Mouse (Mus musculus) forelimb bud, embryonic 11.5 days (tissue): ENCODE measurements around the gene Atg4a-ps.
A peak's percentile ranks its signal among the peaks of the same experiment; 100 is the strongest.
"Not testable (repeated sequence)": the region's sequence is repeated elsewhere in the genome, so short reads cannot be mapped to it uniquely, and the experiment has no call there.

ENCODE experiments used
- DNase-seq: peaks from one replicate; pipeline ENCODE4 v3.0.0-alpha.2; 2012; ENCODE audit warnings: low read depth, low spot score

Atg4a-ps gene

DNA sequence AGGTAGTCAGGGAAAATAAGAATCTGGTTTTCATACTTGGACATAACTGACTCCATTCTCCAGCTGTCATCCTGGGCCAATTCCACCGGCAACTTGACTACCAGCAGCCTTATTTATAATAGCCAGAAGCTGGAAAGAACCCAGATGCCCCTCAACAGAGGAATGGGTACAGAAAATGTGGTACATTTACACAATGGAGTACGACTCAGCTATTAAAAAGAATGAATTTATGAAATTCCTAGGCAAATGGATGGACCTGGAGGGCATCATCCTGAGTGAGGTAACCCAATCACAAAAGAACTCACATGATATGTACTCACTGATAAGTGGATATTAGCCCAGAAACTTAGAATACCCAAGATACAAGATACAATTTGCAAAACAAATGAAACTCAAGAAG lies at the start of gene Atg4a-ps:
Gene Atg4a-ps (minus strand): TSS at position 101 of the 400 bp plus-strand sequence.
- DNase-seq: not testable (repeated sequence)

DNA sequence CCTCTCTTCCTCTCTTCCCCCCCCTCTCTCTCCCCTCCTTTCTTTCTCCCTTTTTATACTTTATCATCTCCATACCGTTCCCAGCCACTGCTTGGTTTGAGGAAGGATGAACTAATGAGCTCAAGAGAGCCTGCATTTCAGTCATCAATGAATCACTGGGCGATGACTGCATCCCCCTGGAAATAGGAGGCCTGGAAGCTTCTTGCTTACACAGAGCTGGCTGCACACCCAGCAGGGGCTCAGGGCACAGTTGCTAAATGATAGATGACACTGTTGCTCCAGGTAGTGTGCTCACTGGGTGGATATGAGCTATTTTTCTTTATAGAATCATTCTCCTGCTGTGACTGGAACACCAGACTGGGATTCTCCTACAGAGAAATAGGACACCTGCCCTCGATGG lies 49.7 kb upstream of the Atg4a-ps start:
- DNase-seq: no peak

DNA sequence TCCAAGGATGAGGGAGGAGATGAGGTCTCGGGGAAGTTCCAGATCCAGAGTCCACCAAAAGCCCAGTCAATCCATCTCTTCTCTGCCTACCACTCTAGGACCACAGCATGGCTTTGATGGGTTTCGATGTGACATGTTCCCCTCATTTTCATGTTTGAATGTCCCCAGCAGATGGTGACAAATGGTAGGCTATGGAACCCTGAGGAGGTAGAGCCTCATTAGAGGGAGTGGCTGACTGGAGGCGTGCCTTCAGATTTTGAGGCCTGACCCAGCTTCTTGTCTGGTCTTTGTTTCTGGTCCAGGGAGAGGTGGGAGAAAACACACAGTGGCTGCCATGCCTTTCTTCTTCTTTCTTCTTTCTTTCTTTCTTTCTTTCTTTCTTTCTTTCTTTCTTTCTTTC lies 44.6 kb upstream of the Atg4a-ps start:
- no peak for DNase-seq

DNA sequence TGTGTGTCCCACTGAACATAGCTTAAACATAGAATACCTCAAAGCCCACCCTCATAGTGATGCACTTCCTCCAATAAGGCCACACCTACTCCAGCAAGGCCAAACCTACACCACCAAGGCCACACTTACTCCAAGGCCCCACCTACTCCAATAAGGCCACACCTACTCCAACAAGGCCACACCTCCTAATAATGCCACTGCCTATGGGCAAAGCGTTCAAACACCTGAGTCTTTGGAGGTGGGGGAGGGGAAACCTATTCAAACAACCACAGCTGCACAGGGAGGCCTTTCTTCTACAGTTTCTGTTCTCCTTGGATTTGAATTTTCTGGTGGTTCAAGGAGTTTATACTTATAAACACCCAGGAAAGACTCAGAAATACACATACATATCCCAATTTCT lies 43.2 kb upstream of the Atg4a-ps start:
- no peak for DNase-seq

DNA sequence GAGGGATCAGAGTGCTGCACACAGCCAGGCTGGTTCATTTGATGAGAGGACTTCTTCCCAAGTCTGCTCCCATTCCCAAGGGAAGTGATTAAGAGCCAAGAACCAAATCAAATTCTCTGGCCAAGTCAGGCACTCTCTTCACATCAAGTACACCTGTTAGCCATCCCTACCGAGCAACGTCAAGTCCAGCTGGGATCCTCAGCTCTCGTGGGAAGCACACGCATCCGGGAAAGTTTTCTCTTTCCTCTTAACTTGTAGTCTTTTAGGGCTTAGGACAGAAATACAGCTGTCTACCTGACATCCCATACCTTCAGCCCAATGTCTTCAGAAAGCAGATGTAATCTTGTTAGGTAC lies 38.1 kb upstream of the Atg4a-ps start:
- peak; percentile 2 for DNase-seq

DNA sequence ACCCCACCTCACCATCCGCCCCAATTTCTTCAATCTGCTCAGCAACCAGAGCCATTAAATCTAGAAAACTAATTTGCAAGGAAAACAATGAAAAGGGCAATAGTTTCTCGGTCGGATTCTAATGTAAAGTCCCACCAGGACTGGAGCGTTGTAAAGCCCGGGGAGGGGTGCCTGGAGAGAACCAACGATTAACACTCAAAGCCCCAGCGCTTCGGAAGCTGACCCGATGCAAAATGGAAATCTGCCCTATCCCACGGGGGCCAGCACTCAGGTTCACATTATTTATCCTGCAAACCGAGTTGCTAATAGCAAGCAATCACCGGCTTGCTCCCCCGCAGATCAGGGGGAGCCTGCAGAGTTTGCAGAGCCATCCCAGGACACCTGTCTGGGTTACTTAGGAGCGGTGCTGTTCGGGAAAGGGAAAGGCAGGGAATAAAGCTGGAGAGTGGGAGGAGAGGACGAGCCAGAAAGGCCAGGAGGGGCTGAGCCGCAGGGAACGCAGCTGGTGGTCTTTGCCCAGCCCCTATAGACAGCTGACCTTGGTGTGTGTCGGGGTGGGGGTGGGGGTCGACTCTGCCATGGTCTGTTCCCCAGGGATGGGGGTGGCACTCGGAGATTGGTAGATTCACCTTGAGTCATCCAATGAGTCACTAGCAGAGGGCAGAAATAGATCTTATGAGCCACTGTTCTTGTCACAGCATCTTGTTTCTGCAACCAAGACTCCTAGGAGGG lies 37.5 kb upstream of the Atg4a-ps start:
- peak; percentile 12 for DNase-seq

DNA sequence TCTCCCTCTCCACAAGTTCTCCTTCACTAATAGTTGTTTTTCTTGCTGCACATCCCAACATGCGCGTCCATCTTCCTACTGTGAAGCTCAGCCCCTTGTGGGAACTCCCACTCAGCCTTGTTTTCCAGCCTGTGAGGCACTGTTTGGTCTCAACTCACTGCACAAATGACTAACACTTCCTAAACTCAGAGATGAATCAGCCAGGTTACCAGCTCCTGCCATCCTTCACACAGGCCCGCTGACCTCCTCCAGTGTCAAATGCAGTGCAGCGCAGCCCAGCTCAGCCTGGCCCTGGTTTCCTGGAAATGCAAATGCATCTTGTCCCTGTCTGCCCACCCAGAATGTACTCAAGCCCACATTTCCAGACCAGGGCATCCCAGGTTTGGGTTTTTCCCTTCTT lies 36.6 kb upstream of the Atg4a-ps start:
- no peak for DNase-seq

DNA sequence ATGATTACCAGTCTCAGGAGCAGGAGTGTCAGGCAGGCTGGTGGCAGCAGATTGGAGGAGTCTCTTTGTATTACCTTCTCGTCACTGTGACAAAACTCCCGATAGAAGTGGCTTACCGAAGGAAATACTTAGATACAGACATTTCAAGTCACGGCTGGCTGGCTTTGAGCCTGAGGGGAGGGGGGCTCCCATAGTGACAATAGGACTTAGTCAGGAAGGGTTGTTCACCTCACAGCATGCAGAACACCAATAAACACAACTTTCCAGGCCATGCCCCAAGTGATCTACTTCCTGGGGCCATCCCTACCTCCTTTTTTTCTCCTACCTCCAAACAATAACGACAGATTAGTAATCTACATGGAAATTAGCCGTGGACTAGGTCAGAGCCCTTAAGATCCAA lies 32.9 kb upstream of the Atg4a-ps start:
- DNase-seq: no peak

DNA sequence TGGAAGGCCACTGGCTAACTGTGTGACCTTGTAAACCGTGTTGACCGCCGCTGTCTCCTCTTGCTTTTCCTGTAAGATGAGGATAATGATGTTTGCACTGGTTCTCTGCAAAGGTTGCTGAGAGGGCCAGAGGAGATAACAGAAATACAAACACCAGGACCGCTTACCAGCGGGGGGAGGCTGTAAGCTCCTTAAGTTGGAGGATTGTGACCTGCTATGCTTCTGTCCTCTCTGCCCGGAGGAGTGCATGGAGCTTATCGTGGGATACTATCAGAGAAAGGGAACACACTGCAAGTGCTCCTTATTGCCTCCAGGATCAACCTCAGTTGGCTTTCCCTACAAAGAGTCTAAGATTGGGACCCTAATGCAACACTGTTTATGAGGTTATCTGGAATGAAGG lies 26.8 kb upstream of the Atg4a-ps start:
- DNase-seq: no peak

DNA sequence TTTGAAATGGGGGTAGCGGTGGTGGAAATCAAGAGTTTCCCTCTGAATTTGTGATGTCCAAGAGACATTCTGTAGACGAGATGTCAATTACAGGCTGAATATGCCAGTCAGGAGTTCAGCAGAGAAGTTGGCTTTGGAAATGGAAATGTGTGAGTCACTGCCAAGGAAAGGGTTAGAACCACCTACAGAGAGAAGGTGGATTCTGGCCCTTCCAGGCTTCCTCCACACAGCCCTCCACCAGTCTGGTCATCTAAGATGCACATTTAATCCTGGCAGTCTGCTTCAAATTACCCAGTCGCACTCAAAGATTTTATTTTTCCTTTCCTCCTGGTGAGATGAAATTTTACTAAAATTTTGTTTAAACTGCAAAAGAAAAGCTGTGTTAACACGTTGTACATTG lies 26.2 kb upstream of the Atg4a-ps start:
- no peak for DNase-seq

DNA sequence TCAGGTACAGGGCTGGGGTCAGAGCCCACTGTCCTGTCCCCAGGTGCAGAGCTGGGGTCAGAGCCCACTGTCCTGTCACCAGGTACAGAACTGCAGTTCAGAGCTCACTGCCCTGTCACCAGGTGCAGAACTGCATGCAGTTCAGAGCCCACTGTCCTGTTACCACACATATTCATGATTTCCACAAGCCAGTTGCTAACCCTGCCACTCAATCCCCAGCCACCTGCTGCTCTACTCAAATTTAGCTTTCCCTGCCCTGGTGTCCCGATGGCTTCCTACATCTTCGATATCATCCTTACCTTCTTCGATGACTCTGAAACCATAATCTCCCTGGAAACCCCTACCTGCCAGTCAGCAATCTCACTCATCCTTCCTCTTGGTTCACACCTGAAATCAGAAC lies 17.5 kb upstream of the Atg4a-ps start:
- DNase-seq: no peak

DNA sequence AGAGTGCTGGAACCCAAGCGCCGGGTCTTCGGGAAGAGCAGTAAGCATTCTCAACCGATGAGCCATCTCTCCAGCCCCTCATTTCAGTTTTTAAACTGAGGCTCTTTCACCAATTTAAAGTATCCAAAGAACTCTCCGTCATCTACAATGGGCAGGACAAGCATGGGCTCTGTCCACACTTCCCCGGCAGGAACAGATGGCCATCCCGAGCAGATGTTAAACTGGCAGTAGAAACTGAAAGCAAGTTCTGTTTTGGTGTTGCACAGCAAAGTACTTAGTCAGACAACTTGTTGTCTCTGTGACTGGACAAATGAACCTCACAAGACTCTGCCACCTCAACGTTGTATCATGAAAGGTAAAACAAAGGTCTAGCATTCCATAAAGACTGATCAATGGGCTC lies 15.8 kb upstream of the Atg4a-ps start:
- DNase-seq: no peak

DNA sequence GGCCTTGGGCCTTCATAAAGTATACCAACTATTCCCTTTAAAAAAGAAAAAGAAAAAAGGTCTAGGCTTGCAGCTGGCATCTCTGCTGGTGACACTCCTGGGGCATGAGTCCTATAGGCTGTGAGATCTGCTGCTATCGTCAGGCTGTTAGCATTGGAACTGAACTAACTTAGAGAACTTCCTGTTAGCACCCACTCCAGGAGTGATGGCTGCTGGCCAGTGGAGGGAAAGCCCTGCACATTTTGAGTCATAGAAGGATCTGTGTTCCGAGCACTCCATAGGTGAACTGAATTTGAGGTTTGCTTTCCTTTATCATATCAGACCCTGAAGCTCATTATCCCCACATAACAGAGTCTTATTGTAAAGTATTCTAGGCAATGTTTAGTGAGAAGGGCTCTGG lies 14.1 kb upstream of the Atg4a-ps start:
- no peak for DNase-seq

DNA sequence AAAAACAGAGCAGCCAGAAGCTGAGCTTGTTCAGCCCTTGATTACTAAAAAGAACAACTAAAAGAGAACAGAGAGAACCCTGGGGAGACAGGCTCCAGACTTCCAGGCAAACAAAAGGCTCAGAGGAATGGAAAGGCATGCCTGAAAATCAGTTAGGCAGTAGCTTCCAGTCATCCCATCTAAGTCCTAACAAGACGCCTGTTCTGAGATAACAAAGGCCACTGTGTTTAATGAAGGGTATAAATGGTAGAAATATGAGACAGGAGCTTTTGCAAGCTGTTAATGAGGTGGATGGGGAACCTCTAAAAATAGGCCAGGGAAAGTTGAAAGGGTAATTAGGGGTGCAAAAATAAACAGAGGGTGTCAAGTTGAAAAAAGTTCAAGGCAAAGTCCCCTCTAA lies 4.5 kb upstream of the Atg4a-ps start:
- DNase-seq: no peak

DNA sequence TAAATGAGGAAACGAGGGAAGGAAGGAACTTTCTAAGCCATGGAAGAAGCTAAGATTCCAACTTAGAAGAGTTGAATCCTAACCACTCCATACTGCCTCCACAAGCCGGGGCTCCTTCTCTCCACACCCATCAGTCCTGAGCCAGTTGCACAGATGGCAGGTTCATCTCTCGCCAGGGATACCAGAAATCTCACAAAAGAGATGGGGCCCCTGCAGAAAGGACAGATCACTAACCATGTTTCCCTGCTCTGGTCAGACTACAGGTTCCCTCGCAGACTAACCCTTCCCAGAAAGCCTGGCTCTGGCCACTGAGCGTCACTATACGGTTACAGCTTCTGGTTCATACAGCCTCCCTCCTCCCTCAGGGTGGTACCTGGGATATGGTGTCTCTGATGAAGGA lies 3.8 kb upstream of the Atg4a-ps start:
- no peak for DNase-seq

DNA sequence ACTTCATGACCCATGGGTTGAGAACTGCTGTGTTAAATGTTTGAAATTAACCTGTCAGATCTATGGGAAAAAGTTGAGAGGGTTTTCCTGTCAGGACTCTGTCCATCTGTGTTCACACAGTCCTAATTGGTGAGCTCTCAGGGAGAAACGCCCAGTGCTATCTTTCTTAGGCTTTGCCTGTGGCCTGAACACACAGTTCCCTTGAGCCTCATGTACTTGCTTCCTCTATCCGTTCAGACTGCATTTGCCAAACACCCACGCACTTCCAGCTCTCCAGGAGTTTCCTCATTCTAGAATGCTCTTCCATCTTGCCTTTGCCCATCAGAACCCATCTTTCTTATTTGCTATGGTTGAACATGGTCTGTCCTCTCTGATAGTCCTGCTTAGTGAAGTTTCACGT lies 2.6 kb upstream of the Atg4a-ps start:
- DNase-seq: no peak

DNA sequence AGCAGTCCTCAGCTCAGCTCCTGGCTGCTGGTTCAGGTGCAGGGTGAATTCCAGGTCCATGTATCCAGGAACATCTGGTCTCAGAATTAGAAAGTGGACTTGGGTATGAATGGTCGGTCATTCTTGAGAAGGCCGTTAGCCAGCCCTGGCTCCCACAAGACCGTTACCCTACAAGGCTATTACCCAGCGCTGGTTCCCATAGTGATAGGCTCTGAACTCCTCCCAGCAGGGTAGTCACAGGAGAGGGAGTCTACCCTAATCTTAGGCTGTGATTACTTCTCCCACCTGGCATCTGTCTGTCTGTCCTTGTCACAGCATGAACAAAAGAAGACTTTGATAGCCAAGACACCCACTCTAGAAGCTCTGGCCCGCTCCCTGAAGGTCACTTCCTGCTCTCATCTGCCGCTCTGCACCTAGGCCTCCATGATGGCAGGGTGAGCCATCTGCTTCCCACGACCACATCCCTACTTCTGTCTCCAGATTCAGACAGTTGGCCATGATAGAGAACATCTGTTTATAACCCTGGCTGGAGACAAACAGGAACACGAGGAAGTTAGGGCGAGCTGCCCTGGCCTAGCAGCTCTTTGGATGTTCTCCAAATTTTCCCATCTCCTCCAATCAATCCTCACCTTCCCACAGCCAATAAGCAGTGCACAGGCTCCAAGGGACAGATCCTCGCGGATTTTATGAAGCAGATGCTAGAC lies 1.4 kb upstream of the Atg4a-ps start:
- DNase-seq: no peak

DNA sequence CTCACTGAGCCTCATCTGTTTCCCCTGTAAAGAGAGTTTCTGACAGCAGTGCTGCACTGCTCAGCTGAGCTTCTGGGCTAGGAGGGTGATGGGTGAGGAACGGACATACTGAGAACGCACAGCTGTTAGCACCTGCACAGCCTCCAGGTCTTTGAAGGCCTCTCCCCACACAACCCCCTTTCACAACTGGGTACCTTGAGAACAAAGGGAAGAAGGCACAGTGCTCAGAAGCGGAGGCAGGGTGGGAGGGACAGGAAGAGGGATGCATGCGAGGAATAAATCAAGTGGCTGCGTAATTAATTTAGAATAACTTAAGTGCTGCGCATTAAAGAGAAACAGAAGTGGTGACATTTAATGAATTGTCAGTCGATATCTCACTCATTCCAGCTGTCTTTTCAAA lies 4.6 kb downstream of the Atg4a-ps start:
- no peak for DNase-seq

DNA sequence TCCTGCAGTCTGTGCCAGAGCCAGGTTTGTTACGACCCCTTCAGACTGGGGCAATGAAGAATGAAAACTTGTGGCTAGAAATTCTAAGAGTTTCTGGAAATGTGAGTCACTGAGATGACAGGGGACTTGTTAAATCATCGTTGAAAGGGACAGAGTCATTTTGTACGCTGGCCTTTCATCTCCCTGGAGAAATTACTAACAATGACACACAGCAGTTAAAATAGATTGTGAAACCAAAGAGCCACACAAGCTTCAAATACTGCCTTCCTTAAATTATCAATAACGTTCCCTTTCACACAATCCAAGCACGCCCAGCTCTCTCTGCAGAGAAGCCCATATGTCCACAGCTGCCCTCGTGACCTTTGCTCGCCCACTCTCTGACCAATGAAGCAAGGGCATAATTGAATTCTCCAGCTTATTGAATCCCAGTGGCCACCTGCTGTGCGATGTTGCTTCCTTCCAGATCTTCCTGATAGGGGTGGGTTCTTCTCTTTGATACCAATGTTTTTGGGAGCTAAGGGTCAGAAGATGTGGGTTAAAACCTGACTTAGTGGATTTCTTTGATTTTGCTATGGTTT lies 5.6 kb downstream of the Atg4a-ps start:
- DNase-seq: no peak

DNA sequence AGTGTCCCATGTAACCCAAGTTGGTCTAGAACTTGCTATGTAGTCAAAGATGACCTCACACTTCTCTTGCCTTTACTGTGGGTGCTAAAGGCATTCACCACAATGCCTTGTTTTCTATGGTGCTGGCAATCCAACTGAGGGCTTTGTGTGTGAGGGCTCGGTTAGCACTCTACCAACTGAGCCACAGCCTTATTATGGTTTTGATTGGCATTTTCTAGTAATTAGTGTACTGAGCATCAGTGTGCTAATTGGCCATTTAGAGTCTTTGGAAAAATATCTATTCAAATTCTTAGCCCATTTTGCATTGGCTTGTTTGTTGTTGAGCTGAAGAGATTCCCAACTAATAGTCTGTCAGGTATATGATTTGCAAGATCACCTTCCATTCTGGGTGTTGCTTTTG lies 8.2 kb downstream of the Atg4a-ps start:
- no peak for DNase-seq

DNA sequence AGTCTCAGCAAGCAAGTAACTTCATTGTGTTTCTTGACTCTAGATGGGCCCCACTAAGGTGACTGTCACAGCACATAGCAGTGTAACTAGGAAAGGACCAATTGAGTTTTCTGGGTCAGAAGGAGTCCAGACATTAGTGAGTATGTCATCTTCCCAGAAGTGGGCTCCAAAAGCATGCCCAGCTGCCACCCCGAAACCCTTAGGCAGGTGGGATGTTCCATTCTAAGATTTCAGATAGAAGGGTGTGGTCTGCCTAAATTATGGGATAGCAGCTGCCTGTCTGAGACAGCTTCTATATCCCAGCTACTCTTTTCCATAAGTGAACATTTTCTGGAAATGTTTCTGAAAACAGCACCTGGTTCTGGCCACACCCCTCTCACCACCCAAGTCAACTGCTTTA lies 11.6 kb downstream of the Atg4a-ps start:
- no peak for DNase-seq

DNA sequence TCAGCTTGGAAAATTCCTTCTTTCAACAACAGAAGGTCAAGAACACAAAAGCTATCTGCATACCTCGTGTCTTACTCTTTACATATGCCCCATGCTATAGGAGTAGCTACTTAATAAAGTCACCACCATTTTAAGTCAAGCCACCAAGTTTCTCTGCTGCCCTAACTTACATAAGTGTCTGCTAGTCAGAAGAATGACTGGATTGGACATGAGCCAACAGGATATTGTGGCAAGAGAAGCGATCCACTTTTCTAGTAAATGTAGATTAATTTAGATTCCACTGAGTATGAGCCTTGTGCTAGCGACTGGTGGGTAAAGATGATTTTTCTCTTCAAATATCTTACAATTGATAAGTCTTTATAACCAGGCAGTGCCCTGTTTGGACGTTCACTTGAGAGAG lies 12.0 kb downstream of the Atg4a-ps start:
- no peak for DNase-seq

DNA sequence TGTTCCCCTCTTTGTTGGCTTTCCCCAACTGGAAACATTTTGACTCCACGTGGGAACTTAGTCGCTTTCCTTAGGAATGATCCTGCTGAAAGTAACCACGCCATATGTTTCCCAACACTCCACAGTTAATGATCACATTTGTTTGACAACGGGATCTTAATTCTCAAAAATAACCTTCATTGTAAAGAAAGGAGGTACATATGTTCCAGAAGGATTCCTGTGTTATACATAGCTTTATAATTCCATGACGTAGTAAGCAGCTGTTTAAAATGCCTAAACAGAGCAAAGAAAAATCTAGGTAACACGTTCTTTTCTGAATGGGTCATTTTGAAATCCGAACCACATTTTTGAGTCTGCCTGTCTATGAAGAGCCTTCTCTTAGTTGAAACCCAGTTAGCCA lies 12.7 kb downstream of the Atg4a-ps start:
- DNase-seq: no peak
